Mouse (Mus musculus): ENCODE measurements around the gene Aldh2. TPM values are rescaled to one million over a fixed set of nuclear protein-coding genes. Genes with fewer than 3 reads are reported as not detected.
"Not testable (repeated sequence)": the region's sequence is repeated elsewhere in the genome, so short reads cannot be mapped to it uniquely, and the experiment has no call there.

Aldh2 gene
- polyA plus RNA-seq, 1 experiment, result 160 TPM

DNA sequence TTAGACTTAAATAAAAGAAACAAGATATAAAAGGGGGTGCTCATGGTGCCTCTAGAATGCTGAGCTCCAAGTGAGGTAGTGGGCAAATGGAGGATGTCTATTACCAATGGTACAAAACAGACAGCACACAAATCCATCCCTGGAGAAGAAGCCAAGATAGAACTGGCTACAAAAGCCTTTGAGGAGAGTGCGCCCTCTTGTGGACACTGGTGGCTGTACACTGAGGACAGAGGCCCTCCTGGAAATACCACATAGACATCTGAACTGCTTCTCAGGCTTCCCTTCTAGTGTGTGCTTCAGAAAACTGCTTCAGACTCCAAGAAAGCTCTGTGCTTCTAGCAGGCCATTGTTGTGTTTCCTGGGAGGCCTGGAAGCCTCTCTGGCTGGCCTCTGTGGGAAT is 34.2 kb upstream of the Aldh2 start:
- no peak for TF ChIP-seq EP300 (IDR thresholded peaks at IDR 0.05; ENCODE audit: insufficient read depth, low read depth, low read length)
- peak; percentile 88 for TF ChIP-seq CTCF (IDR thresholded peaks at IDR 0.05; ENCODE audit: low read depth, low read length)
- TF ChIP-seq POLR2A (IDR thresholded peaks at IDR 0.05; ENCODE audit: insufficient read depth, low read length), result no peak
- no peaks in the 10 kb centered on the region for H3K9me3 ChIP-seq (replicated peaks; ENCODE audit: control insufficient read depth, insufficient read depth, low read length, poor library complexity, severe bottlenecking)
- H3K27ac ChIP-seq (ENCODE audit: insufficient read depth, low read length), result no peak overlapping the region
- no peaks in the 10 kb centered on the region for H3K27me3 ChIP-seq (ENCODE audit: control insufficient read depth, insufficient read depth, low read length, poor library complexity, severe bottlenecking)
- H3K4me1 ChIP-seq (ENCODE audit: control insufficient read depth, insufficient read depth, low read length), result no peaks in the 10 kb centered on the region
- H3K9ac ChIP-seq (ENCODE audit: low read depth, poor library complexity, severe bottlenecking), result no peak overlapping the region
- H3K36me3 ChIP-seq (ENCODE audit: control insufficient read depth, insufficient read depth, low read length, poor library complexity, severe bottlenecking), result no peaks in the 10 kb centered on the region
- H3K4me3 ChIP-seq (ENCODE audit: low read depth, low read length), result no peak overlapping the region

DNA sequence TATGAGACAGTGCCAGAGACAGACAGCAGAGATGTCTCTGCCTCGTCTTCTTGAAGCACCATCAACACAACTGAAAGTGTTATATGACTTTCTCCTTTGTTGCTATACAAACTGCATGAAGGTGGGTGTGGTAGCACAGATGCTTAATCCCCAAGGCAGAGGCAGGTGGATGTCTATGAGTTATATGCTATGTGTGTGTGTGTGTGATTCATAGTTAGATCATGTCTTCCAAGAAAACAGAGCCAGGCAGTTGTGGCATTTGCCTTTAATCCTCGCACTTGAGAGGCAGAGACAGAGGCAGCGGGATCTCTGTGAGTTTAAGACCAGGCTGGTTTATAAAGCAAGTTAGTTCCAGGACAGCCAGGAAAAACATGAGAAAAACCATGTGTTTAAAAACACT is 29.6 kb upstream of the Aldh2 start:
- H3K27ac ChIP-seq (ENCODE audit: insufficient read depth, low read length), result no peak overlapping the region
- H3K36me3 ChIP-seq (ENCODE audit: control insufficient read depth, insufficient read depth, low read length, poor library complexity, severe bottlenecking), result no peaks in the 10 kb centered on the region
- H3K27me3 ChIP-seq (ENCODE audit: control insufficient read depth, insufficient read depth, low read length, poor library complexity, severe bottlenecking), result no peaks in the 10 kb centered on the region
- TF ChIP-seq CTCF (IDR thresholded peaks at IDR 0.05; ENCODE audit: low read depth, low read length) (no peak), POLR2A (IDR thresholded peaks at IDR 0.05; ENCODE audit: insufficient read depth, low read length) (no peak), EP300 (IDR thresholded peaks at IDR 0.05; ENCODE audit: insufficient read depth, low read depth, low read length) (no peak)
- H3K9me3 ChIP-seq (replicated peaks; ENCODE audit: control insufficient read depth, insufficient read depth, low read length, poor library complexity, severe bottlenecking), result no peaks in the 10 kb centered on the region
- no peak overlapping the region for H3K4me3 ChIP-seq (ENCODE audit: low read depth, low read length)
- no peak overlapping the region for H3K9ac ChIP-seq (ENCODE audit: low read depth, poor library complexity, severe bottlenecking)
- no peaks in the 10 kb centered on the region for H3K4me1 ChIP-seq (ENCODE audit: control insufficient read depth, insufficient read depth, low read length)

DNA sequence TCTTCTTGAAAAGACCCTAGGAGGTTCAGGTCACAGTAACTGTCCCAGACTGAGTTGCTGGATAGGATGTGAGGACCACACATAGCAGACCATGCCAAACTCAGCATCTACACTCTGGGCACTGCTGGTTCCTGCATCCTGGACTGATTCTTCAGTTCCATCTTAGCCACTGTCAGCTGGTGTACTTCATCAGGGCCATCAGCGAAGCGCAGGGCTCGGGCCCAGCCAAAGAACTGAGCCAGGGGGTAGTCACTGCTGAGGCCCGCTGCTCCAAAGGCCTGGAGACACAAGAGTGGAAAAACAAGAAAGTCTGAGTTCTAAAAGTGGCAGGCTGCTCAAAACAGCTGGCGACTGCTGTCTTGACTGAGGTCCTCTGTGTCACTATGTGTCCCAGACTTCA is 27.5 kb upstream of the Aldh2 start:
- TF ChIP-seq CTCF (IDR thresholded peaks at IDR 0.05; ENCODE audit: low read depth, low read length), result no peak
- no peak for TF ChIP-seq EP300 (IDR thresholded peaks at IDR 0.05; ENCODE audit: insufficient read depth, low read depth, low read length)
- no peak for TF ChIP-seq POLR2A (IDR thresholded peaks at IDR 0.05; ENCODE audit: insufficient read depth, low read length)
- H3K4me3 ChIP-seq (ENCODE audit: low read depth, low read length), result no peak overlapping the region
- H3K36me3 ChIP-seq (ENCODE audit: control insufficient read depth, insufficient read depth, low read length, poor library complexity, severe bottlenecking), result no peaks in the 10 kb centered on the region
- H3K9ac ChIP-seq (ENCODE audit: low read depth, poor library complexity, severe bottlenecking), result no peak overlapping the region
- H3K9me3 ChIP-seq (replicated peaks; ENCODE audit: control insufficient read depth, insufficient read depth, low read length, poor library complexity, severe bottlenecking), result no peaks in the 10 kb centered on the region
- H3K4me1 ChIP-seq (ENCODE audit: control insufficient read depth, insufficient read depth, low read length), result no peaks in the 10 kb centered on the region
- H3K27ac ChIP-seq (ENCODE audit: insufficient read depth, low read length), result no peak overlapping the region
- H3K27me3 ChIP-seq (ENCODE audit: control insufficient read depth, insufficient read depth, low read length, poor library complexity, severe bottlenecking), result no peaks in the 10 kb centered on the region

DNA sequence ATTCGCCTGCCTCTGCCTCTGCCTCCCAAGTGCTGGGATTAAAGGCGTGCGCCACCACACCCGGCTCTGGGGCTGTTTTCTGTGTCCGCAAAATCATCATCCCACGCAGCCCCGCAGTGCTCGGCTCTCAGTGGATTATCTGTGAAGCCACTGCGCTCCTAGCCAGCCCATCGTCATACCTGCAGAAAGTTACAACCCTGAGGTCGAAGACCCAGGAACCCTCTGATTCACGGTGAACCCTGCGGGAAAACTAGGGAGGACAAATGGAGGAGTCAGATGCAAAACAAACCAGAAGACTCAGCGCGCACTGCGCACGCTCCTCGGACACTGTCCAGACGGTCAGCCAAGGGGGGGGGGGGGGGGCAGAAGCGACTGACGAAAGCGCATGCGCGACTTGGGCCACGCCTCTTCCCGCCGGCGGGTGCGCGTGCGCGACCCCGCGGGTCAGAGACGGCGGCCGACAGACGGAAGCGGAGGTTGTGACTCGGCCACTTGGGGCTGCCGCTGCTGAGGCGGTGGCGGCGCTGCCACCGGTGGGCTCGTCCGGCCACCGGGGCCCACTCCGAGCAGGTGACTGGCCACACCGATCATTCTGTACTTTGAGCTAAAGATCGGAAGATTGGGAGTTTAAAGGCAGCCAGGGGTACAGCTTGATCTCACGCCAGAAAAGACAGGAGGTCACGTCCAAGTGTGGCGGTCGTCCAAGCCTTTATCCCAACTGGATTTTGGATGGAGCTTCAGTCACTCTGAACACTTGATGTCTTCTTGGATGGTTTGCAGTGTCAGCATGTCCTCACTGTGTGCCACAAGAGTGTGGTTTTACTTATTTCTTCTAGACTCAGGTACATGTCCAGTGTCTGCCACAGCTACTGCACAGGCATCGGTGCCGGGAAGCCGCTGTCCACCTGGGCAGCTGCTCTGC is 25.2 kb upstream of the Aldh2 start, which contains the start of gene Acad12:
Acad12 (minus strand) TSS at position 347 of the 922 bp plus-strand sequence.
- peak within 1 kb of the TSS; percentile 37 for H3K9ac ChIP-seq (ENCODE audit: low read depth, poor library complexity, severe bottlenecking)
- H3K27me3 ChIP-seq (ENCODE audit: control insufficient read depth, insufficient read depth, low read length, poor library complexity, severe bottlenecking), result no peaks in the 10 kb centered on the region
- TF ChIP-seq POLR2A (IDR thresholded peaks at IDR 0.05; ENCODE audit: insufficient read depth, low read length) (peak; percentile 95), EP300 (IDR thresholded peaks at IDR 0.05; ENCODE audit: insufficient read depth, low read depth, low read length) (no peak), CTCF (IDR thresholded peaks at IDR 0.05; ENCODE audit: low read depth, low read length) (no peak)
- H3K36me3 ChIP-seq (ENCODE audit: control insufficient read depth, insufficient read depth, low read length, poor library complexity, severe bottlenecking), result no peaks in the 10 kb centered on the region
- peak within 1 kb of the TSS; percentile 48 for H3K27ac ChIP-seq (ENCODE audit: insufficient read depth, low read length)
- peak within 1 kb of the TSS; percentile 85 for H3K4me3 ChIP-seq (ENCODE audit: low read depth, low read length)
- no peaks in the 10 kb centered on the region for H3K4me1 ChIP-seq (ENCODE audit: control insufficient read depth, insufficient read depth, low read length)
- H3K9me3 ChIP-seq (replicated peaks; ENCODE audit: control insufficient read depth, insufficient read depth, low read length, poor library complexity, severe bottlenecking), result no peaks in the 10 kb centered on the region

DNA sequence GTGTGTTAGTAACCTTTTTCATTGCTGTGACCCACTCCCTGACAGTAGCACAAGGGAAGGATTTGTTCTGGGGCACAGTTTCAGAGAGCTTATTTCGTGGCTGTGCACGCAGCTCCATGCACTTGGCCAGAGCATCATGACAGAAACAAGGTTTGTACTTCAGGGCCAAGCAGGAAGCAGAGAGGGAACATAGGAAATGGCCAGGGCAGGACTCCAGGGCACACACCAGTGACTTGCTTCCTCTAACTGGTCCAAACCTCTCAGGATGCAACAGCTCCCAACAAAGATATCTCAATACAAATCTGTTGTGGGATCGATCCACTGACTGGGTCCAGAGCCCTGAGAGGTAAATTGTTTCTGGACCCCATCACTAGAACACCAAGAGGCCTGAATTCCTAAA is 21.3 kb upstream of the Aldh2 start:
- H3K36me3 ChIP-seq (ENCODE audit: control insufficient read depth, insufficient read depth, low read length, poor library complexity, severe bottlenecking); H3K27me3 ChIP-seq (ENCODE audit: control insufficient read depth, insufficient read depth, low read length, poor library complexity, severe bottlenecking); H3K4me3 ChIP-seq (ENCODE audit: low read depth, low read length); H3K4me1 ChIP-seq (ENCODE audit: control insufficient read depth, insufficient read depth, low read length); H3K9me3 ChIP-seq (replicated peaks; ENCODE audit: control insufficient read depth, insufficient read depth, low read length, poor library complexity, severe bottlenecking); H3K9ac ChIP-seq (ENCODE audit: low read depth, poor library complexity, severe bottlenecking); H3K27ac ChIP-seq (ENCODE audit: insufficient read depth, low read length): not testable (repeated sequence)

DNA sequence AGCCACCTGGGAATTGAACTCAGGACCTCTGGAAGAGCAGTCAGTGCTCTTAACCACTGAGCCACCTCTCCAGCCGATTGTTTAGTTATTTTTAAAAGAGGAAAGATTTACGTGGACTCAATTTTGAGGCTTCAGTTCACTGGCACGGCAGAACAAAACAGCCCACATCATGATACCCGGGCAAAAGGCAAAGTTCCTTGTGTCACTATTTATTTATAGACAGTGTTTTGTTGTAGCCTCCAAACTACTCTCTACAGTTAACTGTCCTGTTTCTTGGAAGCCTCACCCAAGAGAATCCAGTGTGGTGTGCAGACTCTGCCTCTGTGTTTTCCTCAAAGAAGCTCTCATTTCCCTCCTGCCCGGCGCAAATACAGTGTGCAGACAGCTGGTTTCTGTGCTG is 18.4 kb upstream of the Aldh2 start:
- TF ChIP-seq POLR2A (IDR thresholded peaks at IDR 0.05; ENCODE audit: insufficient read depth, low read length) (no peak), CTCF (IDR thresholded peaks at IDR 0.05; ENCODE audit: low read depth, low read length) (no peak), EP300 (IDR thresholded peaks at IDR 0.05; ENCODE audit: insufficient read depth, low read depth, low read length) (no peak)
- no peak overlapping the region for H3K27ac ChIP-seq (ENCODE audit: insufficient read depth, low read length)
- H3K9ac ChIP-seq (ENCODE audit: low read depth, poor library complexity, severe bottlenecking), result no peak overlapping the region
- no peaks in the 10 kb centered on the region for H3K36me3 ChIP-seq (ENCODE audit: control insufficient read depth, insufficient read depth, low read length, poor library complexity, severe bottlenecking)
- no peaks in the 10 kb centered on the region for H3K9me3 ChIP-seq (replicated peaks; ENCODE audit: control insufficient read depth, insufficient read depth, low read length, poor library complexity, severe bottlenecking)
- H3K4me3 ChIP-seq (ENCODE audit: low read depth, low read length), result no peak overlapping the region
- H3K27me3 ChIP-seq (ENCODE audit: control insufficient read depth, insufficient read depth, low read length, poor library complexity, severe bottlenecking), result no peaks in the 10 kb centered on the region
- no peaks in the 10 kb centered on the region for H3K4me1 ChIP-seq (ENCODE audit: control insufficient read depth, insufficient read depth, low read length)
